Mouse (Mus musculus) left cerebral cortex, adult 9 months (tissue): Measurements from ENCODE around the gene Ms4a6c.
"Not testable (repeated sequence)": the region's sequence is repeated elsewhere in the genome, so short reads cannot be mapped to it uniquely, and the experiment has no call there.

Experiments
- DNase-seq, 2 experiments: peaks; one replicate each; pipeline ENCODE4 v3.0.0; 2022; ENCODE audit warnings: low spot score in 2 of 2

Ms4a6c gene

DNA sequence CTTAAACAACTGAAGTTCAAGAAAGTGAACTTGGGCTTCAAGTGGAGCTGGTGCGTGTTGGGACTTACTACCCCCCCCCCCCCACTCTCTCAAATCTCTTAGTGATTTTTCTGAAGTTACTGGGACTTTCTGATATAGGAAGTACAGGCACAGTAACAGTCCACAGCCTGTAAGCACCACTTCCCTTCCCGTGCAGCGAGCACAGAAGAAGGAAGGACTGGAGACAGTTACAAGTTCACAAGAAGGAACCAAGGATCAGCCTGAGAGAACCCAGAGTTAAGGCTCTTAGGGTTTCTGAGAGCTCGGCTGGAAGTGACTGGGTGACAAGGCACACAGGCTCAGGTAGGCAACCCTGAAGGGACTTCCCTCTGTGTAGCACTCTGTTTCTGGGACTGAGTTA, at the start of gene Ms4a6c:
Gene Ms4a6c (plus strand): TSS at position 152 of the 400 bp plus-strand sequence.
- DNase-seq = not testable (repeated sequence)

GRCm38 (mm10) chr19:11431209-11431608, 38.0 kb upstream of the Ms4a6c start:
- not testable (repeated sequence) for DNase-seq

GRCm38 (mm10) chr19:11435058-11435834, 33.9 kb upstream of the Ms4a6c start:
- DNase-seq = no peak

GRCm38 (mm10) chr19:11443338-11443737, 25.8 kb upstream of the Ms4a6c start, which contains the start of gene Ms4a4b:
Ms4a4b (plus strand) TSS chr19:11443553.
- DNase-seq = no peak

DNA sequence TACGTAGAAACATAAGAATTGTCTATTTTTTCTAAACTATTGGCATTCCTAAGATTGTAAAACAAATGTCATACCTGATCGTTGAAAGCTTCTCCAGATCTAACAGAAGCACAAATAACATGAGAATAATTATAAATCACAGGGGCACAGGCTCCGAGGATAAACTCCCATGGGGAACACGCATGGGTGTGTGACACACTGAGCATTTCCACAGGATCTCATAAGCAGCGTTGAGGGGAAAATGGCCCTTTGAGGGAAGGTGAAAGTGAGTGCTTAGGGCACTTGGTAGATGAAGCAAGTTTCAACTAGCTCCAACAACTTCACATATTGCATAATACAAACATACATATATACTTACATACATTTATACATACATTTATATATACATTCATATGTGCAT, 25.2 kb upstream of the Ms4a6c start:
- DNase-seq = no peak

GRCm38 (mm10) chr19:11447238-11447637, 21.9 kb upstream of the Ms4a6c start:
- no peak for DNase-seq

DNA sequence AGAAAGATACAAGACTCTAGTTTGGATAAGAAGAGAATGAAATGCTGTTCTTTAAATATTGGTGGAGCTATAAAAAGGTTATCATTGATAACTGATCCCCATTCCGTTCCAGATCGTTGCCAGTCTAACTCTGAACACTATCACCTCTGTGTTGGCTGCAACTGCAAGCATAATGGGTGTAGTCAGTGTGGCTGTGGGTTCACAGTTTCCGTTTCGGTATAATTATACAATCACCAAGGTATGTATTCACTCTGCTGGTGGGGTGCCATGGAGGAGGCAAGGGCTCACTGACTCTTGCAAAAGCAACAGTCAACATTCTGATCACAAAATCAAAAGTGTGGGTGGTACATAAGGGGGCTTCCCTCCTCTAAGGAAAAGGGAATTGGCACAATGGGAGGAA, 10.1 kb upstream of the Ms4a6c start:
- not testable (repeated sequence) for DNase-seq

- DNase-seq = not testable (repeated sequence)
These were observed 4.4 kb upstream of the Ms4a6c start for GRCm38 (mm10) chr19:11464795-11465194.

GRCm38 (mm10) chr19:11466471-11466870, 2.7 kb upstream of the Ms4a6c start:
- no peak for DNase-seq

DNA sequence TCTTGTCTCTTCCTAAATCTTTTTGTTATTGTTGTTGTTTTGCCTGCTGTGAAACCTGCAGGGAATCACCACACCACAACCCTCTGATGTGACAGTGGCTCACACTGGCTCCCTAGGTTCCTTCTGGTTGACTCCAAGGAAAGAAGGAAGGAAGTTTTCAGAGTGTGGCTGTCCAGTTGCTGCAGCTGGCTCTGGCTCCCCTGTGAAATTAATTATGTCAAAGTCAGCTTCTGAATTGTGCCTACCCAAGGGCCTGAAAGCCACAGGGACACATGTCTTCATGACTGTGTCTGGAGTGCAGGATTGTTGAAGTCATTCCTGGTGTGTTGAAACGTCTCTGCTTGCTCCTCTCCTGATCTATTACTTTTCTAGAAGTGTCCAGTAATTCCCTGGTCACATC, 805 bp upstream of the Ms4a6c start:
- DNase-seq = not testable (repeated sequence)

GRCm38 (mm10) chr19:11479714-11480113, 10.5 kb downstream of the Ms4a6c start:
- DNase-seq = no peak

- no peak for DNase-seq
These were observed 13.5 kb downstream of the Ms4a6c start for GRCm38 (mm10) chr19:11482684-11483083.

- no peak for DNase-seq
These were observed 14.8 kb downstream of the Ms4a6c start for GRCm38 (mm10) chr19:11483941-11484340.

DNA sequence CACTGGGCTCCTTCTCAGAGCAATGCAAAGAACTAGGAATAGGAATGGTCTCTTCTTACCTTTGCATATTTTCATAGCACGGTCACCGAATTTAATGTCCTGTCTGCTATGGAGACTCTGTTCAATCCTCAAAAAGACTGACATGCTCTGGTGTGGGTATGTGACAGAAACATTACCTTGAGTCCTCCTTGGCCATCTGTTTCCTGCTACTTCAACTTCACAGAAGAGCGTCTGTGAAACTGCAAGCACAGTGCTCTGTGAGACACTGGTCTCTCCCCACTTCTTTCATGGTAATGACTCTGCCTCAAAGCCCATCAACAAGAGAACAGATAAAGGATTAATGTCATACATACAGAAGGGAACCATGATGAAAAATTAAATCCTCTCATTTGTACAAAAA, 15.2 kb downstream of the Ms4a6c start:
- no peak for DNase-seq

GRCm38 (mm10) chr19:11485266-11485665, 16.1 kb downstream of the Ms4a6c start:
- no peak for DNase-seq

GRCm38 (mm10) chr19:11485746-11486145, 16.6 kb downstream of the Ms4a6c start, which contains the start of gene Gm8369:
Gm8369 (plus strand) TSS chr19:11485938.
- peak; percentile 22 to 47 for DNase-seq

DNA sequence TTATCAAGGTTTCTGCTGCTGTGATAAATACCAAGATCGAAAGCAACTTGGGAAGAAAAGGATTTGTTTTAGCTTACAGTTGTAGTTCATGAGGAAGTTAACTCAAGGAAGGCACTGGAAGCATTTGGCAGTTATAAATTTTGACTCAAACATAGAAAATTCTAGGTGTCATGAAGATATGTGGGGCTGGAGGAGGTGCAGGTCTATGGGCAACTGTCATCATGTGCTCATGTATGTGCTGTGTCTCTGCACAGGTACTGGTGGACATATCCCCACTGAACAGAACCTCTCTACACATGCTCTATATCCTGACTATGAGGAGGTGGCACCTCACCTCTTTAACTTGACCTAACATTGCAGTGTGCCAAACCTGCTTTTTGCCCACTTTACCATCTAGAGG, 17.4 kb downstream of the Ms4a6c start:
- DNase-seq = no peak

DNA sequence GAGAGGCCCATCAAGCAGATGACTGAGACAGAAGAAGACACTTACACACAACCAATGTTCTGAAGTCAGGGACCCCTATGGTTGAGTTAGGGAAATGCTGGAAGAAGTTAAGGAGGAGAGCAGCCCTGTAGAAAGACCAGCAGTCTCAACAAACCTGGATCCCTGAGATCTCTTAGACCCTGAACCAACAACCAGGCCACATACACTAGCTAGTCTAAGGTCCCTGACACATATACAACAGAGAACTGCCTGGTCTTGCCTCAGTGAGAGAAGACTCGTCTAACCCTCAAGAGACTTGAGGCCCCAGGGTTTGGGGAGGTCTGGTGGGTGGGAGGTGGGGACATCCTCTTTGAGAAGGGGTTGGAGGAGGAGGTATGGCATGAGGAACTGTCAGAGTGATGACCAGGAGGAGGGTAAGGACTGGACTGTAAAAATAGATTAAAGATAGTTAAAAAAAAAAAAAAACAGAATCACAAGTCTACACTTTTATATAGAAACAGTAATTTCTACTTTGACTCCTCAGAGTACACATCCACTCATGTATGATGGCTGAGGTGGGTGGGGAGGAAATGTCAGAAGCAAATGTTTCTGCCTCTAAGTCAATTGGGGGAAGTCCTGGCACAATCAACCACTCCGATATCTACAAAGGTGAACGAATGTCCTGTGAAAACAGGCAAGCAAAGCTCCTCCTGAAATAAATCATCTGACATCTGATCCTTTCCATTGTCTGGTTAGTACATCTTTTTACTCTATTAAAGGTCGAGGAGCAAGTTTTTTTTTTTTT, 22.4 kb downstream of the Ms4a6c start:
- no peak for DNase-seq

DNA sequence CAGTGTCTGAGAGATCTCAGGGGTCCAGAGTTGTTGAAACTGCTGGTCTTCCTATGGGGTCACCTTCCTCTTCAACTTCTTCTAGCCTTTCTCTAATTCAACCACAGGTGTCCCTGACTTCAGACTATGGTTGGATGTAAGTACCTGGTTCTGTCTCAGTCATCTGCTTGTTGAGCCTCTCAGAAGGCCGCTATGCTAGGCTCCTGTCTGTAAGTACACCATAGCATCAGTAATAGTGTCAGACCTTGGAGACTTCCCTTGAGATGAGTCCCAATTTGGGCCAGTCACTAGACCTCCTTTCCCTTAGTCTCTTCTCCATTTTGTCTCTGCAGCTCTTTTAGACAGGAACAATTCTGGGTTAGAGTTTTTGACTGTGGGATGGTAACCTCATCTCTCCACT, 23.5 kb downstream of the Ms4a6c start:
- DNase-seq = no peak

- no peak for DNase-seq
These were observed 25.4 kb downstream of the Ms4a6c start for GRCm38 (mm10) chr19:11494519-11494918.

GRCm38 (mm10) chr19:11496361-11496760, 27.2 kb downstream of the Ms4a6c start:
- DNase-seq = no peak

DNA sequence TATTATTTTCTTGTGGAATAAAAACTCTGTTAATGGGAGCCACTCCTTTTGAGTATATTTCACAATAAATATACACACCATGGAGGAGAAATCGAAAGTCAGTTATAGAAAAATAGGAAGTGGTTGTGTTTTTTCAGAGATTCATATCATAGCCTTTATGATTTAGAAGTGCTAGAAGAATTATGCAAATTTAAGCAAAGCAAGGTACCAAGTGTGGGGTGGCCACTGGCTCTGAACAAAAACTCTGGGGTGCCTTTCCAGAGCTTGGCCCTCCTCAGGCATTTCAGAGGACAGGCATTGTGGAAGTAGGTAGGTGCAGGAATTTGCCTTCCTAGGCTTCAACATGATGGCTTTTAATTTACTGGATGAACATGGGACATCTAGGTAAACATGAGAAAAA, 28.1 kb downstream of the Ms4a6c start:
- not testable (repeated sequence) for DNase-seq

GRCm38 (mm10) chr19:11500796-11501195, 31.6 kb downstream of the Ms4a6c start:
- DNase-seq = no peak
